Mouse (Mus musculus) MEL (cell line): Measurements from ENCODE around the gene Tyw1. TPM values are rescaled to one million over a fixed set of nuclear protein-coding genes. Genes with fewer than 3 reads are reported as not detected.
A peak's percentile ranks its signal among the peaks of the same experiment; 100 is the strongest.

ENCODE experiments used
- DNase-seq: peaks from one replicate; pipeline ENCODE4 v3.0.0; 2011; ENCODE audit warnings: low read depth, low spot score
- H3K27ac ChIP-seq: 2 replicates; pipeline ENCODE4 v1.5.1; 2012; ENCODE audit warnings: low read depth, mild to moderate bottlenecking, control low read depth, low read length, moderate library complexity; ENCODE audit not compliant: control insufficient read depth
- H3K27me3 ChIP-seq, 2 experiments: fragments of 150-350 bp in 1 of 2; sonication (generic) in 1 of 2; 2 replicates each; pipeline ENCODE4 v1.6.1; 2012; ENCODE audit warnings: low read length in 2 of 2, mild to moderate bottlenecking in 2 of 2, improper control_type of control experiment in 1 of 2, moderate library complexity in 1 of 2; ENCODE audit not compliant: insufficient read depth in 2 of 2, control insufficient read depth in 1 of 2
- H3K36me3 ChIP-seq, 2 experiments: 2 replicates each; pipeline ENCODE4 v1.6.1; 2012 to 2014; ENCODE audit warnings: low read length in 2 of 2, improper control_type of control experiment in 1 of 2, inconsistent platforms in 1 of 2, mild to moderate bottlenecking in 1 of 2; ENCODE audit not compliant: insufficient read depth in 2 of 2, control insufficient read depth in 1 of 2
- H3K4me1 ChIP-seq, 2 experiments: fragments of 150-350 bp in 1 of 2; sonication (generic) in 1 of 2; 2 replicates each; pipeline ENCODE4 v1.6.1; 2012; ENCODE audit warnings: low read length in 2 of 2, improper control_type of control experiment in 1 of 2, mild to moderate bottlenecking in 1 of 2; ENCODE audit not compliant: insufficient read depth in 2 of 2, control insufficient read depth in 1 of 2
- H3K4me3 ChIP-seq, 2 experiments: fragments of 150-350 bp in 1 of 2; sonication (generic) in 1 of 2; 2 replicates each; pipeline ENCODE4 v1.5.1; 2012; ENCODE audit warnings: low read depth in 2 of 2, low read length in 2 of 2, mild to moderate bottlenecking in 2 of 2, moderate library complexity in 2 of 2, control low read depth in 1 of 2, improper control_type of control experiment in 1 of 2; ENCODE audit not compliant: control insufficient read depth in 1 of 2, insufficient read depth in 1 of 2
- H3K79me2 ChIP-seq: 2 replicates; pipeline ENCODE4 v1.6.1; 2012; ENCODE audit warnings: mild to moderate bottlenecking, low read length, moderate library complexity; ENCODE audit not compliant: control insufficient read depth, poor library complexity, insufficient read depth
- H3K9ac ChIP-seq: 2 replicates; pipeline ENCODE4 v1.6.1; 2012; ENCODE audit warnings: low read depth, mild to moderate bottlenecking, control low read depth, low read length, moderate library complexity; ENCODE audit not compliant: control insufficient read depth, poor library complexity, severe bottlenecking
- H3K9me3 ChIP-seq: fragments of 150-350 bp; sonication (generic); replicated peaks from 2 replicates; pipeline ENCODE4 v1.6.1; 2012; ENCODE audit warnings: mild to moderate bottlenecking, low read length, improper control_type of control experiment, moderate library complexity; ENCODE audit not compliant: insufficient read depth
- CHD2 ChIP-seq: IDR thresholded peaks from 2 replicates; pipeline ENCODE4 v1.6.1; 2011; ENCODE audit warnings: low read length, improper control_type of control experiment
- E2F4 ChIP-seq: IDR thresholded peaks from 2 replicates; pipeline ENCODE4 v1.6.1; 2011; ENCODE audit warnings: low read depth, low read length, improper control_type of control experiment, borderline replicate concordance
- ETS1 ChIP-seq: IDR thresholded peaks from 2 replicates; pipeline ENCODE4 v1.6.1; 2012; ENCODE audit warnings: low read depth, mild to moderate bottlenecking, inconsistent platforms, low read length, improper control_type of control experiment, moderate library complexity
- GABPA ChIP-seq: IDR thresholded peaks from 2 replicates; pipeline ENCODE4 v1.6.1; 2012; ENCODE audit warnings: low read depth, mild to moderate bottlenecking, inconsistent platforms, low read length, improper control_type of control experiment, moderate library complexity
- GATA1 ChIP-seq: IDR thresholded peaks from 2 replicates; pipeline ENCODE4 v1.6.1; 2011; ENCODE audit warnings: low read depth, low read length, improper control_type of control experiment
- HCFC1 ChIP-seq: IDR thresholded peaks from 2 replicates; pipeline ENCODE4 v1.6.1; 2012; ENCODE audit warnings: low read depth, mild to moderate bottlenecking, inconsistent platforms, low read length, improper control_type of control experiment, moderate library complexity
- JUND ChIP-seq: IDR thresholded peaks from 2 replicates; pipeline ENCODE4 v1.6.1; 2011; ENCODE audit warnings: low read depth, mild to moderate bottlenecking, improper control_type of control experiment, low read length
- KAT2A ChIP-seq: conservative IDR thresholded peaks from 2 replicates; pipeline ENCODE4 v1.6.1; 2012; ENCODE audit warnings: low read depth, low read length, improper control_type of control experiment, inconsistent platforms
- MAFK ChIP-seq: IDR thresholded peaks from 2 replicates; pipeline ENCODE4 v1.6.1; 2011; ENCODE audit warnings: low read depth, mild to moderate bottlenecking, low read length, improper control_type of control experiment, borderline replicate concordance
- MAX ChIP-seq: IDR thresholded peaks from 2 replicates; pipeline ENCODE4 v1.6.1; 2011; ENCODE audit warnings: low read length, improper control_type of control experiment
- MXI1 ChIP-seq: IDR thresholded peaks from 2 replicates; pipeline ENCODE4 v1.6.1; 2011; ENCODE audit warnings: mild to moderate bottlenecking, low read depth, low read length, improper control_type of control experiment
- MYB ChIP-seq: IDR thresholded peaks from 2 replicates; pipeline ENCODE4 v1.6.1; 2011; ENCODE audit warnings: mild to moderate bottlenecking, low read depth, low read length, improper control_type of control experiment
- MYC ChIP-seq: IDR thresholded peaks from 2 replicates; pipeline ENCODE4 v1.6.1; 2011; ENCODE audit warnings: low read depth, mild to moderate bottlenecking, low read length, improper control_type of control experiment, moderate library complexity
- NELFE ChIP-seq: IDR thresholded peaks from 2 replicates; pipeline ENCODE4 v1.6.1; 2011; ENCODE audit warnings: low read depth, low read length, improper control_type of control experiment
- POLR2A ChIP-seq, 2 experiments: IDR thresholded peaks; 2 replicates each; pipeline ENCODE4 v1.6.1; 2011 to 2012; ENCODE audit warnings: low read length in 2 of 2, mild to moderate bottlenecking in 2 of 2, control low read depth in 1 of 2, improper control_type of control experiment in 1 of 2, low read depth in 1 of 2, moderate library complexity in 1 of 2; ENCODE audit not compliant: control insufficient read depth in 1 of 2, insufficient read depth in 1 of 2, poor library complexity in 1 of 2
- POLR2AphosphoS2 ChIP-seq: IDR thresholded peaks from 2 replicates; pipeline ENCODE4 v1.6.1; 2011; ENCODE audit warnings: low read length, improper control_type of control experiment
- SIN3A ChIP-seq: IDR thresholded peaks from 2 replicates; pipeline ENCODE4 v1.6.1; 2012; ENCODE audit warnings: low read length, improper control_type of control experiment, inconsistent platforms
- SMC3 ChIP-seq: IDR thresholded peaks from 2 replicates; pipeline ENCODE4 v1.6.1; 2011; ENCODE audit warnings: low read depth, low read length, improper control_type of control experiment
- TAL1 ChIP-seq: IDR thresholded peaks from 2 replicates; pipeline ENCODE4 v1.6.1; 2012; ENCODE audit warnings: mild to moderate bottlenecking, inconsistent platforms, low read length, moderate library complexity, mixed read lengths
- TBP ChIP-seq: IDR thresholded peaks from 2 replicates; pipeline ENCODE4 v1.8.0; 2011; ENCODE audit warnings: low read depth, low read length, improper control_type of control experiment
- UBTF ChIP-seq: IDR thresholded peaks from 2 replicates; pipeline ENCODE4 v1.6.1; 2012; ENCODE audit warnings: low read depth, mild to moderate bottlenecking, inconsistent platforms, low read length, improper control_type of control experiment, moderate library complexity, borderline replicate concordance; ENCODE audit not compliant: insufficient read depth
- USF1 ChIP-seq: IDR thresholded peaks from 2 replicates; pipeline ENCODE4 v1.6.1; 2014; ENCODE audit warnings: low read depth, mild to moderate bottlenecking, inconsistent platforms, low read length, improper control_type of control experiment, moderate library complexity
- USF2 ChIP-seq, 2 experiments: IDR thresholded peaks; 2 replicates each; pipeline ENCODE4 v1.6.1; 2011 to 2012; ENCODE audit warnings: improper control_type of control experiment in 2 of 2, low read length in 2 of 2, borderline replicate concordance in 1 of 2, inconsistent platforms in 1 of 2, low read depth in 1 of 2, mild to moderate bottlenecking in 1 of 2; ENCODE audit not compliant: insufficient read depth in 1 of 2
- ZC3H11A ChIP-seq: IDR thresholded peaks from 2 replicates; pipeline ENCODE4 v1.6.1; 2012; ENCODE audit warnings: low read depth, mild to moderate bottlenecking, inconsistent platforms, low read length, improper control_type of control experiment
- ZKSCAN1 ChIP-seq: IDR thresholded peaks from 2 replicates; pipeline ENCODE4 v1.6.1; 2012; ENCODE audit warnings: low read depth, mild to moderate bottlenecking, inconsistent platforms, low read length, improper control_type of control experiment, moderate library complexity
- polyA plus RNA-seq, 2 experiments: library from polyadenylated mRNA; stranded (reverse) in 1 of 2; unstranded in 1 of 2; fragments of >175 nt in 1 of 2; fragments of >200 nt in 1 of 2; gene quantifications; 2 replicates each; pipeline versions ENCODE4 v1.2.1 to v1.2.4; 2012; ENCODE audit warnings: low replicate concordance in 2 of 2, low read depth in 1 of 2; ENCODE audit not compliant: insufficient read length in 2 of 2, insufficient read depth in 1 of 2, missing spikeins in 1 of 2
- total RNA-seq: library from RNA; depleted of rRNA; stranded (reverse); fragments of 300-350 nt; gene quantifications from 2 replicates; pipeline ENCODE4 v1.2.3, GENCODE M21; 2012

Gene Tyw1
- total and polyA plus RNA-seq, 3 experiments, result 33.3 to 133 (median 38.8) TPM

GRCm38 (mm10) chr5:130363111-130363510 lies 107.7 kb downstream of the Tyw1 start:
- Histone ChIP-seq H3K36me3 (no peaks in the 10 kb centered on the region), H3K4me1 (no peaks in the 10 kb centered on the region), H3K9me3 (no peaks in the 10 kb centered on the region), H3K4me3 (no peak overlapping the region), H3K27ac (no peak overlapping the region), H3K9ac (no peak overlapping the region), H3K79me2 (no peaks in the 10 kb centered on the region), H3K27me3 (no peaks in the 10 kb centered on the region)
- TF ChIP-seq MYC, result no peak
- no peak for TF ChIP-seq TBP
- TF ChIP-seq MYB, result no peak
- no peak for TF ChIP-seq NELFE
- TF ChIP-seq SIN3A, result no peak
- no peak for TF ChIP-seq MXI1
- no peak for TF ChIP-seq ETS1
- no peak for TF ChIP-seq E2F4
- no peak for TF ChIP-seq ZKSCAN1
- TF ChIP-seq ZC3H11A, result no peak
- no peak for TF ChIP-seq TAL1
- no peak for TF ChIP-seq MAFK
- TF ChIP-seq SMC3, result no peak
- TF ChIP-seq GATA1, result no peak
- no peak for TF ChIP-seq CHD2
- TF ChIP-seq UBTF, result no peak
- DNase-seq, result no peak

- no peaks in the 10 kb centered on the region for H3K27me3 ChIP-seq
- H3K79me2 ChIP-seq, result no peaks in the 10 kb centered on the region
- no peaks in the 10 kb centered on the region for H3K36me3 ChIP-seq
- H3K27ac ChIP-seq, result no peak overlapping the region
- TF ChIP-seq POLR2AphosphoS2 (no peak), MXI1 (no peak), KAT2A (no peak), SMC3 (no peak), NELFE (no peak), USF1 (no peak), HCFC1 (no peak), GABPA (no peak), MAX (no peak), POLR2A (IDR thresholded peaks at IDR 0.05; ENCODE audit: control insufficient read depth in 1 of 2, insufficient read depth in 1 of 2, low read depth in 1 of 2, low read length in 2 of 2, poor library complexity in 1 of 2) (no peak), TBP (no peak), JUND (no peak), USF2 (IDR thresholded peaks at IDR 0.05; ENCODE audit: borderline replicate concordance in 1 of 2, insufficient read depth in 1 of 2, low read depth in 1 of 2, low read length in 2 of 2) (no peak), ZKSCAN1 (no peak), ETS1 (no peak), MYC (no peak)
- H3K4me3 ChIP-seq, result no peak overlapping the region
- H3K4me1 ChIP-seq, result no peaks in the 10 kb centered on the region
- peak; percentile 18 for DNase-seq
- H3K9ac ChIP-seq, result no peak overlapping the region
- H3K9me3 ChIP-seq, result no peaks in the 10 kb centered on the region
These were observed 108.4 kb downstream of the Tyw1 start for GRCm38 (mm10) chr5:130363773-130364172.
